Mouse (Mus musculus) limb, embryonic 12.5 days (tissue): ENCODE measurements around the gene Nos3. TPM values are rescaled to one million over a fixed set of nuclear protein-coding genes. Genes with fewer than 3 reads are reported as not detected.
A peak's percentile ranks its signal among the peaks of the same experiment; 100 is the strongest.

Experiments used
- ATAC-seq: fragments of 200-750 bp; cut with Nextera tagmentation; 2 replicates; pipeline ENCODE4 v1.8.0; 2017; ENCODE audit warnings: low read depth, moderate TSS enrichment; ENCODE audit not compliant: insufficient number of reproducible peaks, insufficient read depth, low FRiP score, low TSS enrichment
- H3K27ac ChIP-seq: fragments of 300-500 bp; sonication (generic); 2 replicates; pipeline ENCODE4 v1.5.1; 2016; ENCODE audit warnings: mild to moderate bottlenecking, moderate library complexity
- H3K27me3 ChIP-seq: fragments of 300-500 bp; sonication (generic); 2 replicates; pipeline ENCODE4 v1.6.1; 2016; ENCODE audit warnings: mild to moderate bottlenecking, moderate library complexity
- H3K36me3 ChIP-seq: fragments of 300-500 bp; sonication (generic); 2 replicates; pipeline ENCODE4 v1.6.1; 2016; ENCODE audit warnings: mild to moderate bottlenecking, moderate library complexity
- H3K4me1 ChIP-seq: fragments of 300-500 bp; sonication (generic); replicated peaks from 2 replicates; pipeline ENCODE4 v1.6.1; 2016
- H3K4me2 ChIP-seq: fragments of 300-500 bp; sonication (generic); 2 replicates; pipeline ENCODE4 v1.6.1; 2016; ENCODE audit warnings: mild to moderate bottlenecking, moderate library complexity
- H3K4me3 ChIP-seq: fragments of 300-500 bp; sonication (generic); replicated peaks from 2 replicates; pipeline ENCODE4 v1.5.1; 2016; ENCODE audit warnings: mild to moderate bottlenecking
- H3K9ac ChIP-seq: fragments of 300-500 bp; sonication (generic); replicated peaks from 2 replicates; pipeline ENCODE4 v1.6.1; 2016; ENCODE audit warnings: mild to moderate bottlenecking, moderate library complexity
- H3K9me3 ChIP-seq: fragments of 300-500 bp; sonication (generic); 2 replicates; pipeline ENCODE4 v1.6.1; 2016; ENCODE audit warnings: mild to moderate bottlenecking, moderate library complexity
- WGBS: fragments of 180-500 bp; shearing (Covaris S2); methylation state at CpG from one replicate; pipeline ENCODE4 v1.1.7; 2016; 5-methylcytosine and 5-hydroxymethylcytosine counted together
- polyA plus RNA-seq: library from polyadenylated mRNA; unstranded; fragments of >200 nt; fragmentation: Nextera tagmentation; extraction: Ambion mirVana; gene quantifications from 2 replicates; pipeline ENCODE4 v1.2.1, GENCODE M21; 2016

The Nos3 gene
- polyA plus RNA-seq: 5.2 and 6.1 TPM in 2 replicates

- no peak for ATAC-seq
- no peak within 1 kb of the TSS for H3K4me3 ChIP-seq
- no peak within 1 kb of the TSS for H3K4me2 ChIP-seq
- WGBS: 70% methylated on average over 12 of the region's 12 CpGs
- no peaks in the 10 kb centered on the region for H3K9me3 ChIP-seq
- peaks cover 6% of the 10 kb centered on the region; the same call in 1 of the 2 replicates for H3K4me1 ChIP-seq
- H3K27ac ChIP-seq: no peak within 1 kb of the TSS
- H3K9ac ChIP-seq: 0 out of 2 replicates have a peak within 1 kb of the TSS, but pooled peaks have one; percentile 5
- 0 out of 2 replicates have a peak, but pooled peaks cover 4% of the 10 kb centered on the region for H3K27me3 ChIP-seq
- no peaks in the 10 kb centered on the region for H3K36me3 ChIP-seq
These were observed at the start of gene Nos3 for GRCm38 (mm10) chr5:24364508-24364907. Gene Nos3 (plus strand): TSS chr5:24364810.

- peak overlapping the region; percentile 35; the same call in 1 of the 2 replicates for H3K27ac ChIP-seq
- H3K27me3 ChIP-seq: peaks cover 21% of the 10 kb centered on the region; the same call in 1 of the 2 replicates
- peaks cover 32% of the 10 kb centered on the region for H3K4me1 ChIP-seq
- peak overlapping the region; percentile 46 for H3K4me2 ChIP-seq
- WGBS: 15% methylated on average over 13 of the region's 13 CpGs
- H3K9me3 ChIP-seq: 0 out of 2 replicates have a peak, but pooled peaks cover under 1% of the 10 kb centered on the region
- H3K9ac ChIP-seq: no peak overlapping the region
- no peak for ATAC-seq
- peak overlapping the region; percentile 18 for H3K4me3 ChIP-seq
- H3K36me3 ChIP-seq: no peaks in the 10 kb centered on the region
These were observed 44.7 kb upstream of the Nos3 start for GRCm38 (mm10) chr5:24319776-24320466.

- Histone ChIP-seq H3K4me3 (peak overlapping the region; percentile 18), H3K4me1 (peaks cover 34% of the 10 kb centered on the region), H3K4me2 (peak overlapping the region; percentile 46), H3K36me3 (no peaks in the 10 kb centered on the region), H3K27ac (peak overlapping the region; percentile 31; the same call in 1 of the 2 replicates), H3K9me3 (no peaks in the 10 kb centered on the region), H3K27me3 (peaks cover 26% of the 10 kb centered on the region; the same call in 1 of the 2 replicates), H3K9ac (no peak overlapping the region)
- WGBS: 43% methylated on average over 6 of the region's 6 CpGs
- no peak for ATAC-seq
These were observed 44.2 kb upstream of the Nos3 start for GRCm38 (mm10) chr5:24320467-24320813.

GRCm38 (mm10) chr5:24320894-24321293 is 43.7 kb upstream of the Nos3 start:
- Histone ChIP-seq H3K4me3 (no peak overlapping the region), H3K27ac (0 out of 2 replicates have a peak overlapping the region, but pooled peaks have one; percentile 7), H3K9me3 (no peaks in the 10 kb centered on the region), H3K27me3 (peaks cover 31% of the 10 kb centered on the region), H3K4me2 (no peak overlapping the region; the same call in 1 of the 2 replicates), H3K4me1 (peaks cover 37% of the 10 kb centered on the region), H3K36me3 (no peaks in the 10 kb centered on the region), H3K9ac (no peak overlapping the region)
- WGBS: 53% methylated on average over 5 of the region's 5 CpGs
- no peak for ATAC-seq

- no peak overlapping the region for H3K27ac ChIP-seq
- H3K36me3 ChIP-seq: no peaks in the 10 kb centered on the region
- no peaks in the 10 kb centered on the region for H3K9me3 ChIP-seq
- 9% methylated on average over 22 of the region's 22 CpGs for WGBS
- H3K4me2 ChIP-seq: peak overlapping the region; percentile 5
- H3K4me1 ChIP-seq: peaks cover 37% of the 10 kb centered on the region
- H3K4me3 ChIP-seq: no peak overlapping the region
- no peak for ATAC-seq
- H3K9ac ChIP-seq: peak overlapping the region; percentile 12; the same call in 1 of the 2 replicates
- peaks cover 41% of the 10 kb centered on the region for H3K27me3 ChIP-seq
These were observed 42.6 kb upstream of the Nos3 start for GRCm38 (mm10) chr5:24321711-24322682.

GRCm38 (mm10) chr5:24325251-24325650 is 39.4 kb upstream of the Nos3 start:
- Histone ChIP-seq H3K27ac (no peak overlapping the region), H3K9ac (no peak overlapping the region), H3K4me2 (peak overlapping the region; percentile 32), H3K4me3 (no peak overlapping the region), H3K36me3 (no peaks in the 10 kb centered on the region), H3K27me3 (peaks cover 50% of the 10 kb centered on the region), H3K9me3 (no peaks in the 10 kb centered on the region), H3K4me1 (peaks cover 49% of the 10 kb centered on the region)
- ATAC-seq: no peak
- WGBS: 35% methylated on average over 14 of the region's 14 CpGs

- peaks cover 50% of the 10 kb centered on the region for H3K27me3 ChIP-seq
- WGBS: 93% methylated on average over 15 of the region's 15 CpGs
- no peak overlapping the region for H3K4me3 ChIP-seq
- no peak overlapping the region for H3K9ac ChIP-seq
- peaks cover 39% of the 10 kb centered on the region for H3K4me1 ChIP-seq
- no peak overlapping the region for H3K27ac ChIP-seq
- no peak overlapping the region for H3K4me2 ChIP-seq
- no peaks in the 10 kb centered on the region for H3K36me3 ChIP-seq
- no peaks in the 10 kb centered on the region for H3K9me3 ChIP-seq
- ATAC-seq: no peak
These were observed 38.3 kb upstream of the Nos3 start for GRCm38 (mm10) chr5:24326166-24326841.

GRCm38 (mm10) chr5:24326842-24327417 is 37.7 kb upstream of the Nos3 start:
- Histone ChIP-seq H3K4me3 (no peak overlapping the region), H3K9me3 (no peaks in the 10 kb centered on the region), H3K36me3 (0 out of 2 replicates have a peak, but pooled peaks cover 6% of the 10 kb centered on the region), H3K27ac (no peak overlapping the region), H3K27me3 (peaks cover 50% of the 10 kb centered on the region), H3K9ac (no peak overlapping the region), H3K4me1 (peaks cover 33% of the 10 kb centered on the region), H3K4me2 (no peak overlapping the region)
- 67% methylated on average over 3 of the region's 4 CpGs for WGBS
- ATAC-seq: no peak

- 68% methylated on average over 6 of the region's 6 CpGs for WGBS
- Histone ChIP-seq H3K36me3 (0 out of 2 replicates have a peak, but pooled peaks cover 6% of the 10 kb centered on the region), H3K4me3 (peak overlapping the region; percentile 39), H3K4me2 (peak overlapping the region; percentile 84), H3K9ac (peak overlapping the region; percentile 60), H3K4me1 (peaks cover 24% of the 10 kb centered on the region), H3K27ac (peak overlapping the region; percentile 75), H3K27me3 (peaks cover 40% of the 10 kb centered on the region), H3K9me3 (no peaks in the 10 kb centered on the region)
- ATAC-seq: no peak
These were observed 35.8 kb upstream of the Nos3 start for GRCm38 (mm10) chr5:24328813-24329211.

GRCm38 (mm10) chr5:24329212-24329964 is 35.2 kb upstream of the Nos3 start:
- H3K9me3 ChIP-seq: no peaks in the 10 kb centered on the region
- H3K4me3 ChIP-seq: peak overlapping the region; percentile 39
- H3K27me3 ChIP-seq: peaks cover 34% of the 10 kb centered on the region
- H3K4me1 ChIP-seq: peaks cover 24% of the 10 kb centered on the region
- H3K4me2 ChIP-seq: peak overlapping the region; percentile 84
- H3K36me3 ChIP-seq: 0 out of 2 replicates have a peak, but pooled peaks cover 6% of the 10 kb centered on the region
- peak overlapping the region; percentile 60 for H3K9ac ChIP-seq
- WGBS: 5% methylated on average over 26 of the region's 27 CpGs
- H3K27ac ChIP-seq: peak overlapping the region; percentile 75
- peak; percentile 76 for ATAC-seq
